Mouse (Mus musculus): ENCODE measurements at regions not wholly inside any gene's neighbourhood (a gene's known extent, or its start where the extent isn't known, plus 50 kb on each side); places are given as distances from the start of the nearest gene placed in this dataset.

- no peak for DNase-seq
Measured at GRCm38 (mm10) chr7:111322901-111323300, 240.1 kb upstream of the Eif4g2 start.

- DNase-seq: no peak
Measured at GRCm38 (mm10) chr7:111319917-111320316, 237.1 kb upstream of the Eif4g2 start.

GRCm38 (mm10) chr7:111316479-111316990, 233.7 kb upstream of the Eif4g2 start:
- DNase-seq: no peak

GRCm38 (mm10) chr7:111313921-111314320, 231.1 kb upstream of the Eif4g2 start:
- no peak for DNase-seq

GRCm38 (mm10) chr7:111305196-111305595, 222.4 kb upstream of the Eif4g2 start:
- no peak for DNase-seq

- DNase-seq: no peak
Measured at GRCm38 (mm10) chr7:111301791-111302488, 219.1 kb upstream of the Eif4g2 start.

- no peak for DNase-seq
Measured at GRCm38 (mm10) chr7:111297174-111297902, 214.5 kb upstream of the Eif4g2 start.

GRCm38 (mm10) chr7:111283411-111283955, 200.7 kb upstream of the Eif4g2 start:
- DNase-seq: peak in 1 of 2 experiments; percentile 22

- no peak for DNase-seq
Measured at GRCm38 (mm10) chr7:111282314-111282713, 199.5 kb upstream of the Eif4g2 start.

- no peak for DNase-seq
Measured at GRCm38 (mm10) chr7:111277703-111278102, 194.9 kb upstream of the Eif4g2 start.

GRCm38 (mm10) chr7:111273839-111274238, 191.0 kb upstream of the Eif4g2 start:
- DNase-seq: no peak

- no peak for DNase-seq
Measured at GRCm38 (mm10) chr7:111270874-111271273, 188.0 kb upstream of the Eif4g2 start.

GRCm38 (mm10) chr7:111268197-111268596, 185.4 kb upstream of the Eif4g2 start:
- DNase-seq: no peak

GRCm38 (mm10) chr7:111263302-111263701, 180.5 kb upstream of the Eif4g2 start:
- DNase-seq: no peak

GRCm38 (mm10) chr7:111259630-111260574, 177.1 kb upstream of the Eif4g2 start:
- no peak for DNase-seq

- DNase-seq: no peak
Measured at GRCm38 (mm10) chr7:111257842-111258241, 175.0 kb upstream of the Eif4g2 start.

- no peak for DNase-seq
Measured at GRCm38 (mm10) chr7:111256199-111256598, 173.4 kb upstream of the Eif4g2 start.

- peak; percentile 70 to 81 for DNase-seq
Measured at GRCm38 (mm10) chr7:111249606-111250005, 166.8 kb upstream of the Eif4g2 start.

- DNase-seq: no peak
Measured at GRCm38 (mm10) chr7:111245488-111245887, 162.7 kb upstream of the Eif4g2 start.

- DNase-seq: no peak
Measured at GRCm38 (mm10) chr7:111245067-111245466, 162.2 kb upstream of the Eif4g2 start.

GRCm38 (mm10) chr7:111243831-111244230, 161.0 kb upstream of the Eif4g2 start:
- no peak for DNase-seq

GRCm38 (mm10) chr7:111242646-111243045, 159.8 kb upstream of the Eif4g2 start:
- no peak for DNase-seq

- peak in 1 of 2 experiments; percentile 20 for DNase-seq
Measured at GRCm38 (mm10) chr7:111241538-111241937, 158.7 kb upstream of the Eif4g2 start.

Measured in lung, postnatal 4 days (tissue).